Mouse (Mus musculus) embryonic facial prominence, embryonic 12.5 days (tissue): ENCODE data around the gene Nelfb. TPM values are rescaled to one million over a fixed set of nuclear protein-coding genes. Genes with fewer than 3 reads are reported as not detected.
A peak's percentile ranks its signal among the peaks of the same experiment; 100 is the strongest.

Experiments
- ATAC-seq: fragments of 200-750 bp; cut with Nextera tagmentation; 2 replicates; pipeline ENCODE4 v1.8.0; 2017; ENCODE audit not compliant: insufficient number of reproducible peaks, insufficient read depth, low FRiP score, low TSS enrichment
- H3K27ac ChIP-seq: fragments of 300-500 bp; sonication (generic); 2 replicates; pipeline ENCODE4 v1.5.1; 2016; ENCODE audit warnings: mild to moderate bottlenecking
- H3K27me3 ChIP-seq: fragments of 300-500 bp; sonication (generic); 2 replicates; pipeline ENCODE4 v1.6.1; 2016; ENCODE audit warnings: mild to moderate bottlenecking, moderate library complexity
- H3K36me3 ChIP-seq: fragments of 300-500 bp; sonication (generic); 2 replicates; pipeline ENCODE4 v1.6.1; 2016; ENCODE audit warnings: mild to moderate bottlenecking
- H3K4me1 ChIP-seq: fragments of 300-500 bp; sonication (generic); 2 replicates; pipeline ENCODE4 v1.6.1; 2016
- H3K4me2 ChIP-seq: fragments of 300-500 bp; sonication (generic); replicated peaks from 2 replicates; pipeline ENCODE4 v1.6.1; 2016; ENCODE audit warnings: mild to moderate bottlenecking, moderate library complexity
- H3K4me3 ChIP-seq: fragments of 300-500 bp; sonication (generic); 2 replicates; pipeline ENCODE4 v1.5.1; 2016; ENCODE audit warnings: mild to moderate bottlenecking
- H3K9ac ChIP-seq: fragments of 300-500 bp; sonication (generic); 2 replicates; pipeline ENCODE4 v1.6.1; 2016; ENCODE audit warnings: mild to moderate bottlenecking, moderate library complexity
- H3K9me3 ChIP-seq: fragments of 300-500 bp; sonication (generic); 2 replicates; pipeline ENCODE4 v1.6.1; 2016; ENCODE audit warnings: mild to moderate bottlenecking, moderate library complexity
- whole genome bisulfite sequencing: fragments of 180-500 bp; shearing (Covaris S2); methylation state at CpG from one replicate; pipeline ENCODE4 v1.1.7; 2016; 5-methylcytosine and 5-hydroxymethylcytosine counted together
- polyA plus RNA-seq: library from polyadenylated mRNA; unstranded; fragments of >200 nt; fragmentation: Nextera tagmentation; extraction: Ambion mirVana; gene quantifications from 2 replicates; pipeline ENCODE4 v1.2.1, GENCODE M21; 2016

Gene Nelfb
- polyA plus RNA-seq, 1 experiment from 2014 or later, result 121 TPM

DNA sequence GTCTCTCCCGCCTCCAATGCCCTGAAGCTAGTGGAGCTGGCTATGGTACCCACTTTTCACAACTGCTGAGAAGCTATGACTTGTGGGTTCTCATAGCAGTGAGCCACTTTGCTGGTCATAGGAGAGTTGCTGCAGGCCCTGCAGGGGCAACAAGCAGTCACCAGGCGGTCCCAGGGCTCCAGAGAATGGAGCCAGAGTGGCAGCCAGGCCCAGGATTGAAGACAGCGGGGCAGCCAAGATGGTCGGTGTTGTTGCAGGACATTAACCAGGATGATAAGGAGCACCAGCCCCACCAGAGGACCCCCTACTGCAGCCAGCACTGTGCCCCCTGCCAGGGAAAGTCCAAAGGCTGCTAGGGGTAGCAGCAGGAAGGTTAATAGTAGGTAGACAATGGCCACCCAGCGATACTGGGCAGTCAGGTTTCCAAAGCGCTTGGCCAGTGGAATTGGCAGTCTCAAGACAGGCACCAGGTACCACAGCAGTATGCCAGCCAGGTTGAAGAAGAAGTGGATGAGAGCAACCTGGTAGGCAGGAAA, 17.8 kb upstream of the Nelfb start:
- Histone ChIP-seq H3K9ac (no peak overlapping the region), H3K4me3 (no peak overlapping the region), H3K36me3 (no peaks in the 10 kb centered on the region), H3K4me1 (0 out of 2 replicates have a peak, but pooled peaks cover 4% of the 10 kb centered on the region), H3K27me3 (peaks cover 13% of the 10 kb centered on the region; the same call in 1 of the 2 replicates), H3K9me3 (no peaks in the 10 kb centered on the region), H3K4me2 (no peak overlapping the region; the same call in 1 of the 2 replicates), H3K27ac (no peak overlapping the region)
- WGBS, result 69% methylated on average over 6 of the region's 6 CpGs
- ATAC-seq, result no peak

DNA sequence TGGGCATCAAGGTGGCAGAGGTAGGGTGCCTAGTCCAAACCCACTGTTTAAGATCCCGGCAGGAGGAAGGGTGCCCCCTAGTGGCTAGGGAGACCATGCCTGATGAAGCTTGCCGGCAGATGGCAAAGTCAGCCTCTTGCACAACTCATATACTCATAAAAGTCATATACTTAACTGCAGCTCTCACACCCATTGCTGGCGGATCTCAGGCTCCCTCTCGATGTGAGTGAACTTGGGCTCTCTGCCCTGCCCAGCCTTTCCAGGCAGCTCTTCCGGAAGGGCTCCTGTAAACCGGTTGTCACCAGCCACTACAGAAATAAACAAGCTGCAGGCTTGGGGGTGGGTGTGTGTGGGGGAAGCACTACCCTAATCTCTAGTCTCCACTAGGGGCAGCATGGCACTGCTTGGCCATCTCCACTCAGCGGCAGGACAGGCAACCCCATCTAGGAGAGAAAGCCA, 17.2 kb upstream of the Nelfb start:
- H3K9ac ChIP-seq, result no peak overlapping the region
- no peak for ATAC-seq
- peak overlapping the region; percentile 30 for H3K4me2 ChIP-seq
- H3K27ac ChIP-seq, result no peak overlapping the region
- peak overlapping the region; percentile 2; the same call in 1 of the 2 replicates for H3K4me3 ChIP-seq
- peaks cover 7% of the 10 kb centered on the region for H3K4me1 ChIP-seq
- no peaks in the 10 kb centered on the region for H3K36me3 ChIP-seq
- H3K9me3 ChIP-seq, result no peaks in the 10 kb centered on the region
- under 1% methylated on average over 7 of the region's 7 CpGs for WGBS
- peaks cover 13% of the 10 kb centered on the region; the same call in 1 of the 2 replicates for H3K27me3 ChIP-seq

DNA sequence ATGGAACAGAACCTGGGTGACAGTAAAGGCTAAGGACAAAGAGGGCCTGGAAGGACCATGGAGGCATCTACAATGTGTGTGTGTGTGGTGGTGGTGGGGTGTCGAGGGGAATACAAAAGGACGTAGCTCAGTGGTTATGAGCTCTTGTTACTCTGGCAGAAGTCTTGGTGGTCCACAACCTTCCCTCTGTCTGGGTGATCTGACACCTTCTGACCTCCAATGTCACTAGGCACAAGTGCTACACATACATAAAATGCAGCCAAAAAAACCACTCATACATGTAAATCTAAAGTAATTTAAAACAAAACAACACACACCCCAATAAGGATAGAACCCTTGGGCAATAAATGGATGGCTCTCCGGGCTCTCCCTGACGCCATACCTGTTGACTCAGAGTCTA, 16.1 kb upstream of the Nelfb start:
- H3K4me2 ChIP-seq, result no peak overlapping the region
- ATAC-seq, result no peak
- no peak overlapping the region for H3K4me3 ChIP-seq
- peaks cover 11% of the 10 kb centered on the region for H3K4me1 ChIP-seq
- no peak overlapping the region for H3K9ac ChIP-seq
- no peaks in the 10 kb centered on the region for H3K36me3 ChIP-seq
- WGBS, result 91% methylated on average over 4 of the region's 4 CpGs
- H3K27me3 ChIP-seq, result peaks cover 12% of the 10 kb centered on the region; the same call in 1 of the 2 replicates
- no peaks in the 10 kb centered on the region for H3K9me3 ChIP-seq
- no peak overlapping the region for H3K27ac ChIP-seq

DNA sequence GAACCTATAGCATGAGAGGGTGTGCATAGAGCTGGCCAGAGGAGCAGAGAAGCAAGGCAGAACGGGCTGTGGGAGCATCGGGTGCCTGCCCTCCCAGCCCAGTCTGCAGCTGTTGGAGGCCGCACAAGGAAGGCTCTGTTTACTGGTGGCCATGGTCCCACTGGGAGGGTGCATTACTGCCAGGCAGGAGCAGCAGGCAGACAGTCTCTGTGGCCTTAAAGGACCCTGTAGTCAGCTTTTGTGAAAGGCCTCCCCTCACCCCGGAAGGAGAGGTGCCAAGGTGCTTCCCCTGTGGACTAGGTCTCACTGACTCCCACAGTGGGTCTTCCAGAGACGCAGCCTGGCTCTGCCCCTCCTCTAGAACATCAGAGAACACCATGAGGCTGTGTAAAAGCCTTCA, 15.6 kb upstream of the Nelfb start:
- no peak overlapping the region for H3K27ac ChIP-seq
- H3K4me2 ChIP-seq, result no peak overlapping the region
- H3K9ac ChIP-seq, result no peak overlapping the region
- no peak for ATAC-seq
- H3K9me3 ChIP-seq, result no peaks in the 10 kb centered on the region
- 74% methylated on average over 5 of the region's 5 CpGs for WGBS
- H3K36me3 ChIP-seq, result peaks cover 2% of the 10 kb centered on the region; the same call in 1 of the 2 replicates
- peaks cover 11% of the 10 kb centered on the region for H3K4me1 ChIP-seq
- no peak overlapping the region for H3K4me3 ChIP-seq
- H3K27me3 ChIP-seq, result peaks cover 8% of the 10 kb centered on the region; the same call in 1 of the 2 replicates

DNA sequence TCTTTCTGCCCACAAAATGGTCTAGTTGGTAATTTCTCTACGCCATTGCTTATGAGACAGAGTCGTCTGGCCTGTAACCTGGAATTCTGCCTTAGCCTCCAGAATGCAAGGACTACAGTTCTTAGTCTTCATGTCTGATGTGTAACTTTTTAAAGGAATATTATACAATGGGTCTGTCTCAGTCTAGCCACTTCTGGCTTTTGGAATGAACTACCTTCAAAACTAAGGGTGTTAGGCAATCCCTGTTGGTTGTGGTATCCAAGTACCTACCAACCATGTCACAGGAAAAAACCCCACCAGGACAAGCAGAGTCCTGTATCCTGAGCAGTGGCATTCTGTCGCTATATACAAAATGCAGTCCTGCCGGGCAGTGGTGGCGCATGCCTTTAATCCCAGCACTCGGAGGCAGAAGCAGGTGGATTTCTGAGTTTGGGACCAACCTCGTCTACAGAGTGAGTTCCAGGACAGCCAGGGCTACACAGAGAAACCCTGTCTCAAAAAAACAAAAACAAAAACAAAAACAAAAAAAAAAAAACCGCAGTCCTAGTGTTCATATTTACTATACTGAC, 14.6 kb upstream of the Nelfb start:
- H3K27ac ChIP-seq, result peak overlapping the region; percentile 96
- H3K4me1 ChIP-seq, result peaks cover 11% of the 10 kb centered on the region
- H3K4me2 ChIP-seq, result peak overlapping the region; percentile 45
- H3K36me3 ChIP-seq, result peaks cover 10% of the 10 kb centered on the region; the same call in 1 of the 2 replicates
- no peak for ATAC-seq
- H3K9me3 ChIP-seq, result no peaks in the 10 kb centered on the region
- H3K4me3 ChIP-seq, result no peak overlapping the region
- H3K9ac ChIP-seq, result no peak overlapping the region
- H3K27me3 ChIP-seq, result no peaks in the 10 kb centered on the region; the same call in 1 of the 2 replicates
- WGBS, result 78% methylated on average over 8 of the region's 8 CpGs

DNA sequence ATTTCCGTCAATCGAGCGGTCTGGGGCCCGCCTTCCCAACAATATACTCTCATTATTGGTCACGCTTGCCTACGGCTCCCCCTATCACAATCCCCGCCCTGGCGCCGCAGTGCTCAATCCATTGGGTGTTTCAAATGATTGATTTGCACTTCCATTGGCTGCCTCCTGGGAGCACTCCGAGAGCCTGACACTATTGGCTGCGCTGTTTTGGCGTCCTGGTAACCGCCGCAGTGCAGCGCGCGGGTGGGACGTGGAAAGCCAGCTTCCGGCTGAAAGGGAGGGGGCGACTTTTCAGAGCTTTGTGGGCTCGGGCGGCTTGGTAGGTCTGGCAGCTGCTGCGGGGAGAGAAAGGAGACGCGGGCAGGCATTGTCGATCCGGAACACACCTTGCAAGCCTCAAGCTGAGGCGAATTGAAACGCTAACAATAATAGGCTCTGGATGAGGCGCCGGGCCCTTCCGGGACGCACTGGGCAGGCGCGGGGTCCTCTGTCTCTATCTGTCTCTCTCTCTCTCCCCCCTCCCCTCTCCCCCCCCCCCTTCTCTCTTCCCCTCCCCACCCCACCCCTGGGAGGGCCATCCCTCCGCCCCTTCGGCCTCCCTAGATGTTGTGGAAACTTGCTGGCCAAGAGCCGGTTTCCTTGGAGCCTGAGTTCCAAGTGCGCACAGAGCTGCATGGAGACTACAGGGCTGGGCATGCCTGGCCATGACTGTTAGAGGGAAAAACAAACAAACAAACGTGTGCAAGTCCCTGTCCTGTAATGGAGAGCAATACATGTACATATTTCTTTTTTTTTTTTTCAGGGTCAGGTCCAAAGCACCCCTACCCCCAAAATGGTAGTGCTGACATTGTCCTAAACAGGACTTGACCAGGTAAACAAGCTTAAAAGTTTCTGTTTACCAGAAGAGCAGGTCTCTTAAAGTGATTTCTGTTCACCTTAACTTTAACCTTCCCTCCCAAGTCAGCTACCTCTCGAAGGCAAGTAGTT, 13.8 kb upstream of the Nelfb start:
- no peaks in the 10 kb centered on the region for H3K9me3 ChIP-seq
- H3K4me3 ChIP-seq, result peak overlapping the region; percentile 65
- peaks cover 10% of the 10 kb centered on the region; the same call in 1 of the 2 replicates for H3K36me3 ChIP-seq
- ATAC-seq, result peak; percentile 98
- H3K9ac ChIP-seq, result peak overlapping the region; percentile 53
- H3K4me1 ChIP-seq, result peaks cover 11% of the 10 kb centered on the region
- peak overlapping the region; percentile 96 for H3K27ac ChIP-seq
- H3K27me3 ChIP-seq, result no peaks in the 10 kb centered on the region; the same call in 1 of the 2 replicates
- peak overlapping the region; percentile 45 for H3K4me2 ChIP-seq
- WGBS, result 2% methylated on average over 38 of the region's 41 CpGs

DNA sequence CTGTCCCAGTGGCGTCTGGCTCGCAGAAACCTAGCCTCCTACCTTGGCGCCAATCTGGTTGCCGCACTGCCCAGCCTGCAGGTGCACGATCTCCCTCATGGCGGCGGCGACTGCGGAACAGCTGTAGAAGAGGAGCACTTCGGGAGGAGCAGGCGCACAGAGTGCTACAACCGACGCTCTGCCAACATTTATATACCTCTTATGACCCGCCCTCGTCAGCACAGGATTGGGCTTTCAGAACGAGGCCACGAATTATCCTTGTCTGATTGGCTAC, 13.1 kb upstream of the Nelfb start, which contains the start of gene Tubb4b:
TSS of gene Tubb4b (minus strand) at position 211 of the 274 bp plus-strand sequence.
- no peaks in the 10 kb centered on the region for H3K9me3 ChIP-seq
- H3K4me1 ChIP-seq, result peaks cover 11% of the 10 kb centered on the region
- H3K36me3 ChIP-seq, result peaks cover 10% of the 10 kb centered on the region; the same call in 1 of the 2 replicates
- 0% methylated on average over 17 of the region's 17 CpGs for WGBS
- peak within 1 kb of the TSS; percentile 65 for H3K4me3 ChIP-seq
- no peak for ATAC-seq
- H3K27me3 ChIP-seq, result no peaks in the 10 kb centered on the region; the same call in 1 of the 2 replicates
- H3K9ac ChIP-seq, result peak within 1 kb of the TSS; percentile 73
- peak within 1 kb of the TSS; percentile 78 for H3K4me2 ChIP-seq
- H3K27ac ChIP-seq, result peak within 1 kb of the TSS; percentile 96

DNA sequence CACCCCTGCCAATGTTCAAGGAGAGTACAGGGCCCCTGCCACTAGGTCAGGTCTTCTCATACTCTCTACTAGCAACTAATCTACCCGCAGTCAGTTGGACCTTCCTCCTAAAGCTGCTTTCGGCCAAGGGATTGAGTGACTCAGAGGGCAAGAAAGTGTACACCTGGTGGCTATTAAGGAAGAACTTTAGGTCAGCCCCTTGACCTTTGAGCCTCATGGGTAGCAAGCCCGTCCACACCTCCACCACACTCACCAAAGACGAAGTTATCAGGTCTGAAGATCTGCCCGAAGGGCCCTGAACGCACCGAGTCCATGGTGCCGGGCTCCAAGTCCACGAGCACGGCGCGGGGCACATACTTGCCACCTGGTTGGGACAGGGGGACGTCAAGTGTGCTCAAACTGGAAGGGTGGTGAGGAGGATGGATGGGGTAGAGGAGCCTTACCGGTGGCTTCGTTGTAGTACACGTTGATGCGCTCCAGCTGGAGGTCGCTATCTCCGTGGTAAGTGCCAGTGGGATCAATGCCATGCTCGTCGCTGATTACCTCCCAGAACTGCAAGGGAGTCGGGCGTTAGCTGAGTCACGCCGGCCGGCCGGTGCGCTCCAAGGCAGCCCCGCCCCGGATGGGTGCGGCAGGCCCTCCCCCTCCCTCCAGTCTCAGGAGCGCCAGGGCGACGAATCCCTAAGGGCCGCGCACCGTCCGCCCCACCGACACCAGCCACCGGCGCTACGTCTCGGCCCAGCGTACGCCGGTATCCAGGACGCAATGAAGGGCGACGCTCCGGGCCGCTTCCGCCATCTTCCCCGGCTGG, 12.6 kb upstream of the Nelfb start:
- Histone ChIP-seq H3K27ac (peak overlapping the region; percentile 77), H3K36me3 (peaks cover 10% of the 10 kb centered on the region; the same call in 1 of the 2 replicates), H3K9ac (peak overlapping the region; percentile 73), H3K4me3 (peak overlapping the region; percentile 65), H3K9me3 (no peaks in the 10 kb centered on the region), H3K4me2 (peak overlapping the region; percentile 78), H3K27me3 (no peaks in the 10 kb centered on the region), H3K4me1 (peaks cover 11% of the 10 kb centered on the region)
- WGBS, result under 1% methylated on average over 53 of the region's 53 CpGs
- ATAC-seq, result peak; percentile 8

DNA sequence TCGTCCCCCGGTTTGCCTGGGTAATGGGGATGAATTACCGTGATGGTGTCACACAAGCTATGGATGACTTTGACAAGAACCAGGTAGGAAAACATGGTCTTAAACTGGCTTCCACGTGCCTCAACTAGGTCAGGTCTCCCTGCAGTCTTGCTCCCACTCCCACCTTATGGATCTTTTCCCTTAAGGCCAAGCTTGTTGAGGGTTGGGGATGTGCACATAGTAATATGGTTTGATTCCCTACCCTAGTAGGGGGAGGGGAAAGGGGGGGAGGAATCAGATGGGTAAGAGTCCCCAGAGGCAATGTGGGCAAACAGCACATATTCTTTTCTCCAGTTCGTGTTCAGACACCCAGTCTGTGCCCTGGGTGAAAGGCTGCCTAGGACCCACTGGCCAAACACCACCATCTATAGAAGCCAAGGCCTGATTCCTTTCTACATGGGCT, 10.1 kb upstream of the Nelfb start:
- Histone ChIP-seq H3K4me3 (no peak overlapping the region), H3K4me1 (peaks cover 11% of the 10 kb centered on the region), H3K4me2 (no peak overlapping the region), H3K27ac (no peak overlapping the region), H3K9ac (no peak overlapping the region), H3K27me3 (no peaks in the 10 kb centered on the region), H3K9me3 (no peaks in the 10 kb centered on the region), H3K36me3 (peaks cover 10% of the 10 kb centered on the region; the same call in 1 of the 2 replicates)
- WGBS, result 69% methylated on average over 5 of the region's 5 CpGs
- no peak for ATAC-seq

DNA sequence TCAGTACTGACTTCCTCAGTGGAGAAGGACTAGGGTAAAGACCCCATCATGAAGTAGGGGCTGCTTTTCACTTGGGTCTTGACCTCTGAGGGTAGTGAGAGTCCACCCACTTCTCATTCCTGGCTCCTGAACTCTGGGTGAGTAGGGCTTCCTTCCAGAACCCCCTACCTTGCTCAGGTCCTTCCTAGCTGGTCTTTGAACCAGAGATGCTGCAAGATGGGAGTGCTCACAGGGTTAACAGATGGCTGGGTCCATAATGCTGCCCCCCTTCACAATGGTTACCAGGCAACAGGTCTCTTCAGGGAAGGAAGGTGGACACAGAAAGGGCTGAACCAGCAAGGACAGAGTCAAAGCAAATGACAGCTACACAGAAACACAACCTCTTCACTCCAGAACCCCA, 7.2 kb upstream of the Nelfb start, which contains the start of gene Fam166a:
TSS of gene Fam166a (plus strand) at position 301 of the 400 bp plus-strand sequence.
- Histone ChIP-seq H3K4me1 (peaks cover 4% of the 10 kb centered on the region), H3K27me3 (no peaks in the 10 kb centered on the region), H3K4me2 (no peak within 1 kb of the TSS), H3K4me3 (no peak within 1 kb of the TSS), H3K36me3 (peaks cover 10% of the 10 kb centered on the region; the same call in 1 of the 2 replicates), H3K27ac (no peak within 1 kb of the TSS), H3K9ac (no peak within 1 kb of the TSS), H3K9me3 (no peaks in the 10 kb centered on the region)
- no peak for ATAC-seq

DNA sequence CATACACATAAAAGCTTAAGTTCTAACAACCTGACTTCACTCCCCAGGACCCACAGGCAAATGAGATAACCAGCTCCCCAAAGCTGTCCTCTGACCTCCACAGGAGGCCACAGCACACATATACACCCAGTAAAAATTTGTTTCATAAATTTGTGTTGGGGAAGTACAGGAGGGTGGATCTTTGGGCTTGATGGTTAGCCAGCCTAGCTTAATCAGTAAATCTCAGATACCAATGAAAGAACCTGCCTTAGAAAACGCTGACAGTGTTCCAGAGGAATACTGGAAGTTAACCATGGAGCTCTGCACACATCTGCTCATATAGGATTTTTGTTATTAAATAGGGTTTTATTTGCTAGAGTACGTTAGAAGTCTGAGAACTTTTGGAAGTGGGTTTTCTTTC, 6.4 kb upstream of the Nelfb start:
- no peak for ATAC-seq
- no peaks in the 10 kb centered on the region for H3K27me3 ChIP-seq

More for the DNA sequence above, 6.4 kb upstream of the Nelfb start:
- WGBS, result 59% methylated on average over 2 of the region's 2 CpGs
- Histone ChIP-seq H3K36me3 (peaks cover 10% of the 10 kb centered on the region; the same call in 1 of the 2 replicates), H3K4me2 (no peak overlapping the region), H3K9ac (no peak overlapping the region), H3K4me3 (no peak overlapping the region), H3K9me3 (no peaks in the 10 kb centered on the region), H3K4me1 (no peaks in the 10 kb centered on the region), H3K27ac (no peak overlapping the region)
